Mouse (Mus musculus) T-helper 2 cell (primary cell): ENCODE results near the gene Ppcdc.

ENCODE experiments used
- in situ Hi-C: fragments of 300-600 bp; cut with MboI, MseI; formaldehyde crosslinking; loops from one replicate; pipeline ENCODE4 v1.15.1; 2025; ENCODE audit warnings: high pct_unique_total_duplicates

Ppcdc gene

GRCm38 (mm10) chr9:57360999-57361398, 78.9 kb downstream of the Ppcdc start:
- in situ Hi-C loops = no loop called here

GRCm38 (mm10) chr9:57354377-57355183, 85.3 kb downstream of the Ppcdc start:
- in situ Hi-C loops = loop anchor here (5.0 kb wide), 1 partner anchor 92 kb away; the partner anchor contains the start of gene 1700017B05Rik

- in situ Hi-C loops = loop anchor here (5.0 kb wide), 1 partner anchor 89 kb away; the partner anchor contains the start of gene 1700017B05Rik
Observed at GRCm38 (mm10) chr9:57351277-57351676, 88.6 kb downstream of the Ppcdc start.

- in situ Hi-C loops = no loop called here
Observed at GRCm38 (mm10) chr9:57345902-57346301, 94.0 kb downstream of the Ppcdc start.

- in situ Hi-C loops = no loop called here
Observed at GRCm38 (mm10) chr9:57343752-57344151, 96.2 kb downstream of the Ppcdc start.

GRCm38 (mm10) chr9:57342906-57343474, 96.9 kb downstream of the Ppcdc start:
- in situ Hi-C loops = no loop called here

GRCm38 (mm10) chr9:57342186-57342585, 97.7 kb downstream of the Ppcdc start:
- in situ Hi-C loops = no loop called here

GRCm38 (mm10) chr9:57340361-57340760, 99.6 kb downstream of the Ppcdc start:
- in situ Hi-C loops = no loop called here

GRCm38 (mm10) chr9:57339577-57340210, 100.2 kb downstream of the Ppcdc start:
- in situ Hi-C loops = no loop called here

- in situ Hi-C loops = no loop called here
Observed at GRCm38 (mm10) chr9:57338706-57339105, 101.2 kb downstream of the Ppcdc start.
